Mouse (Mus musculus): ENCODE measurements around the gene Mtmr4.

The Mtmr4 gene

GRCm38 (mm10) chr11:87615952-87616351 lies 24.0 kb downstream of the Mtmr4 start:
- no peak for DNase-seq

- DNase-seq: no peak
Observed at GRCm38 (mm10) chr11:87616790-87617474, 25.0 kb downstream of the Mtmr4 start, which contains the start of gene Hsf5. Gene Hsf5 (plus strand): TSS chr11:87617164.

- DNase-seq: no peak
Observed at GRCm38 (mm10) chr11:87617606-87618005, 25.6 kb downstream of the Mtmr4 start.

GRCm38 (mm10) chr11:87623160-87623559 lies 31.2 kb downstream of the Mtmr4 start:
- no peak for DNase-seq

GRCm38 (mm10) chr11:87629859-87630258 lies 37.9 kb downstream of the Mtmr4 start:
- no peak for DNase-seq

GRCm38 (mm10) chr11:87638793-87639192 lies 46.8 kb downstream of the Mtmr4 start:
- DNase-seq: no peak

- DNase-seq: peak; percentile 62
Observed at GRCm38 (mm10) chr11:87639206-87639605, 47.2 kb downstream of the Mtmr4 start.

GRCm38 (mm10) chr11:87642865-87643264 lies 50.9 kb downstream of the Mtmr4 start:
- DNase-seq: no peak

GRCm38 (mm10) chr11:87654693-87655092 lies 62.7 kb downstream of the Mtmr4 start:
- DNase-seq: no peak

GRCm38 (mm10) chr11:87659216-87659615 lies 67.3 kb downstream of the Mtmr4 start:
- no peak for DNase-seq

- DNase-seq: peak; percentile 92
Observed at GRCm38 (mm10) chr11:87662407-87662806, 70.4 kb downstream of the Mtmr4 start, which contains the start of gene Rnf43. Gene Rnf43 (plus strand): TSS chr11:87662722.

- DNase-seq: no peak
Observed at GRCm38 (mm10) chr11:87662822-87663221, 70.9 kb downstream of the Mtmr4 start.

GRCm38 (mm10) chr11:87663948-87664347 lies 72.0 kb downstream of the Mtmr4 start:
- no peak for DNase-seq

- no peak for DNase-seq
Observed at GRCm38 (mm10) chr11:87664521-87664920, 72.6 kb downstream of the Mtmr4 start.

GRCm38 (mm10) chr11:87665224-87665623 lies 73.3 kb downstream of the Mtmr4 start:
- no peak for DNase-seq

GRCm38 (mm10) chr11:87665658-87666057 lies 73.7 kb downstream of the Mtmr4 start:
- no peak for DNase-seq

Data from cerebellum, adult 9-10 months (tissue).